Mouse (Mus musculus) hindbrain, postnatal 0 days (tissue): Measurements from ENCODE around the gene Kcnma1. TPM values are rescaled to one million over a fixed set of nuclear protein-coding genes. Genes with fewer than 3 reads are reported as not detected.

Experiments used
- ATAC-seq: fragments of 200-750 bp; cut with Nextera tagmentation; 2 replicates; pipeline ENCODE4 v1.8.0; 2017; ENCODE audit warnings: mild to moderate bottlenecking, moderate TSS enrichment, moderate library complexity
- DNase-seq: peaks from one replicate; pipeline ENCODE4 v3.0.0-alpha.2; 2015; ENCODE audit warnings: low spot score
- H3K27ac ChIP-seq: fragments of 300-500 bp; sonication (generic); 2 replicates; pipeline ENCODE4 v1.5.1; 2014; ENCODE audit warnings: mild to moderate bottlenecking
- H3K27me3 ChIP-seq: fragments of 300-500 bp; sonication (generic); 2 replicates; pipeline ENCODE4 v1.6.1; 2014; ENCODE audit warnings: low read length, mixed read lengths; ENCODE audit not compliant: insufficient read depth
- H3K36me3 ChIP-seq: fragments of 300-500 bp; sonication (generic); 2 replicates; pipeline ENCODE4 v1.6.1; 2014; ENCODE audit warnings: low read length, mixed read lengths; ENCODE audit not compliant: insufficient read depth
- H3K4me1 ChIP-seq: fragments of 300-500 bp; sonication (generic); 2 replicates; pipeline ENCODE4 v1.6.1; 2014; ENCODE audit warnings: antibody characterized with exemption, low read length, mixed read lengths; ENCODE audit not compliant: insufficient read depth
- H3K4me2 ChIP-seq: fragments of 300-500 bp; sonication (generic); 2 replicates; pipeline ENCODE4 v1.6.1; 2014; ENCODE audit warnings: low read depth, mild to moderate bottlenecking, low read length, moderate library complexity, mixed read lengths
- H3K4me3 ChIP-seq: fragments of 300-500 bp; sonication (generic); 2 replicates; pipeline ENCODE4 v1.5.1; 2014; ENCODE audit warnings: low read length
- H3K9ac ChIP-seq: fragments of 300-500 bp; sonication (generic); replicated peaks from 2 replicates; pipeline ENCODE4 v1.6.1; 2014; ENCODE audit warnings: mild to moderate bottlenecking, low read length, moderate library complexity, mixed read lengths
- H3K9me3 ChIP-seq: fragments of 300-500 bp; sonication (generic); 2 replicates; pipeline ENCODE4 v1.6.1; 2016; ENCODE audit warnings: low read length, mixed read lengths
- CTCF ChIP-seq: IDR thresholded peaks from 2 replicates; pipeline ENCODE4 v1.5.1; 2016; ENCODE audit warnings: antibody characterized with exemption, control low read depth, low read depth
- WGBS: fragments of 180-500 bp; shearing (Covaris S2); extraction: QIAGEN DNeasy Blood & Tissue Kit; methylation state at CpG from one replicate; pipeline ENCODE4 v1.1.7; 2014; 5-methylcytosine and 5-hydroxymethylcytosine counted together
- polyA plus RNA-seq: library from polyadenylated mRNA; unstranded; fragments of >200 nt; fragmentation: Nextera tagmentation; extraction: Ambion mirVana; gene quantifications from 2 replicates; pipeline ENCODE4 v1.2.1, GENCODE M21; 2015
- total RNA-seq: library from RNA; depleted of rRNA; stranded (reverse); fragments of >200 nt; gene quantifications from 2 replicates; pipeline ENCODE4 v1.2.3, GENCODE M21; 2014

Gene Kcnma1
- total and polyA plus RNA-seq, 2 experiments from 2014 or later = 15.9 to 36.1 TPM

- Histone ChIP-seq H3K4me2 (no peak overlapping the region), H3K4me3 (no peak overlapping the region), H3K4me1 (no peaks in the 10 kb centered on the region), H3K27ac (no peak overlapping the region), H3K9ac (no peak overlapping the region), H3K36me3 (no peaks in the 10 kb centered on the region), H3K27me3 (no peaks in the 10 kb centered on the region), H3K9me3 (no peaks in the 10 kb centered on the region)
- ATAC-seq (no peak), DNase-seq (no peak)
- no peak for TF ChIP-seq CTCF
- WGBS = 79% methylated on average over 2 of the region's 2 CpGs
Observed at GRCm38 (mm10) chr14:23974685-23975084, 39.6 kb downstream of the Kcnma1 start.

DNA sequence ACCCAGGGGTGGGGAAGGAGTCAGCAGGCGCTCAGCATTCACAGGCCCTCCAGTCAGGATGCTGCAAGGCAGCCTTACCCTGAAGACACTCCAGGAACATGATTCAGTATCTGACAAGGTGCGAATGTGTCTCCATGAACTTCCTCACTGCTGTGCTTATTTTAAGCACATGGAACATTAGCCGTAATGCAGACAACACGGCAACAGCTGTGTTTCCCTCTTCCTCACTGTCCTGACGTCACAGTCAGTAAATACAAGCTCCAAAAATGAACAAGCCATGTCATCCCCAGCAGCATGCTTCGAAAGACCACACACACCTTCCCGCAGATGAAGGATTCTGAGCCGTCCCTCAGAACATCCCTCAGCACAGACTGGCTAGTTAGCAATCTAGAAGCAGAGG lies 47.8 kb downstream of the Kcnma1 start:
- DNase-seq (no peak), ATAC-seq (no peak)
- Histone ChIP-seq H3K4me1 (no peaks in the 10 kb centered on the region), H3K4me2 (no peak overlapping the region), H3K27ac (no peak overlapping the region), H3K36me3 (no peaks in the 10 kb centered on the region), H3K9ac (no peak overlapping the region), H3K27me3 (no peaks in the 10 kb centered on the region), H3K9me3 (no peaks in the 10 kb centered on the region), H3K4me3 (no peak overlapping the region)
- no peak for TF ChIP-seq CTCF
- WGBS = 75% methylated on average over 8 of the region's 8 CpGs

- Histone ChIP-seq H3K4me1 (no peaks in the 10 kb centered on the region), H3K9me3 (no peaks in the 10 kb centered on the region), H3K27me3 (no peaks in the 10 kb centered on the region), H3K4me3 (no peak overlapping the region), H3K27ac (no peak overlapping the region), H3K36me3 (no peaks in the 10 kb centered on the region), H3K4me2 (no peak overlapping the region), H3K9ac (no peak overlapping the region)
- no peak for TF ChIP-seq CTCF
- DNase-seq (no peak), ATAC-seq (no peak)
- WGBS = 83% methylated on average over 11 of the region's 11 CpGs
Observed at GRCm38 (mm10) chr14:23959061-23959460, 55.2 kb downstream of the Kcnma1 start.

DNA sequence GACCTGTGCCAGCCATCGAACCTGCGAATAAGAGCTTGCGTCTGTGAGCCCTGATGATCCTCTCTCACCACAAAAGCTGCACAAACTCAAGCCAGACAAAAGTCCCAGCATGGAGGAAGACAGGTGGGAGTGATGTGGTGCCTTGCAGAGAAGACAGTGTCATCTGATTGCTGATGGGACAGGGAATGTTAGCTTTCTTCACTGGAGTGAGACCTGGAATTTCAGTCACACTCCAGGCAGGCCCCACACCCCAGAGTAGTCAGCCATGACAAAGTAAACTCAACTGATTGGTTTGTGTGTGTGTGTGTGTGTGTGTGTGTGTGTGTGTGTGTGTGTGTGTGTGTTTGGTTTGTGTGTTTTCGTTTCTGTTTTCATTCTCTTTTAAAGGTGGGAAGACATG lies 57.0 kb downstream of the Kcnma1 start:
- WGBS = 77% methylated on average over 4 of the region's 4 CpGs
- Histone ChIP-seq H3K27ac (no peak overlapping the region), H3K4me3 (no peak overlapping the region), H3K9ac (no peak overlapping the region), H3K4me1 (no peaks in the 10 kb centered on the region), H3K4me2 (no peak overlapping the region), H3K9me3 (no peaks in the 10 kb centered on the region), H3K27me3 (no peaks in the 10 kb centered on the region), H3K36me3 (no peaks in the 10 kb centered on the region)
- DNase-seq (no peak), ATAC-seq (no peak)
- no peak for TF ChIP-seq CTCF

GRCm38 (mm10) chr14:23943876-23944275 lies 70.4 kb downstream of the Kcnma1 start:
- no peak for TF ChIP-seq CTCF
- H3K4me2 ChIP-seq = no peak overlapping the region
- no peak overlapping the region for H3K4me3 ChIP-seq
- no peak for DNase-seq
- no peaks in the 10 kb centered on the region for H3K27me3 ChIP-seq
- H3K9ac ChIP-seq = no peak overlapping the region
- no peaks in the 10 kb centered on the region for H3K4me1 ChIP-seq
- no peaks in the 10 kb centered on the region for H3K9me3 ChIP-seq
- ATAC-seq = no peak
- WGBS = 63% methylated on average over 2 of the region's 2 CpGs
- H3K27ac ChIP-seq = no peak overlapping the region
- H3K36me3 ChIP-seq = no peaks in the 10 kb centered on the region

GRCm38 (mm10) chr14:23943152-23943551 lies 71.1 kb downstream of the Kcnma1 start:
- H3K36me3 ChIP-seq = no peaks in the 10 kb centered on the region
- no peaks in the 10 kb centered on the region for H3K27me3 ChIP-seq
- no peak for DNase-seq
- WGBS = 60% methylated on average over 5 of the region's 5 CpGs
- H3K9me3 ChIP-seq = no peaks in the 10 kb centered on the region
- no peak for TF ChIP-seq CTCF
- H3K4me3 ChIP-seq = no peak overlapping the region
- ATAC-seq = no peak
- no peaks in the 10 kb centered on the region for H3K4me1 ChIP-seq
- no peak overlapping the region for H3K27ac ChIP-seq
- H3K4me2 ChIP-seq = no peak overlapping the region
- H3K9ac ChIP-seq = no peak overlapping the region

DNA sequence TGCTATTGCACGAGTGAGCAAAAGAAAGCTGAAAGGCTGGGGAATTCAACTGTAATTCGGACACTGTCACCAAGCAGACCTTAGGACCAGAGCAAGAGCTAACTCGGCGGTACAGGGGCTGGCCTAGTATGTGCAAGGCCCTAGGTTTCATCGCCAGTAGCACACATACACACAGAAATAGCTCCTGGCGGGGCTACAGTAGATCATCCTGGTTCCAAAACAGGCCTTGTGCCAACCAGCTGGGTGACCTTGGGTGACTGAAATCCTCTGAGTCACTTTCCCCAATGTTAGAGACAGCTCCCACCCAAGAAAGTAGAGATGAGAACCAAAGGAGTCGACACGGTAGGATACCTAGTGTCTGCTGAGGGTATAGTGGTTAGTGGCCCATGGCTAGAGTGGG lies 72.2 kb downstream of the Kcnma1 start:
- WGBS = 89% methylated on average over 8 of the region's 8 CpGs
- no peaks in the 10 kb centered on the region for H3K27me3 ChIP-seq
- no peak for ATAC-seq
- H3K4me3 ChIP-seq = no peak overlapping the region
- H3K27ac ChIP-seq = no peak overlapping the region
- H3K4me1 ChIP-seq = no peaks in the 10 kb centered on the region
- H3K36me3 ChIP-seq = no peaks in the 10 kb centered on the region
- no peak for TF ChIP-seq CTCF
- no peaks in the 10 kb centered on the region for H3K9me3 ChIP-seq
- no peak overlapping the region for H3K9ac ChIP-seq
- no peak for DNase-seq
- H3K4me2 ChIP-seq = no peak overlapping the region
